Mouse (Mus musculus) embryonic facial prominence, embryonic 15.5 days (tissue): ENCODE results near the gene Cep170. TPM values are rescaled to one million over a fixed set of nuclear protein-coding genes. Genes with fewer than 3 reads are reported as not detected.
A peak's percentile ranks its signal among the peaks of the same experiment; 100 is the strongest.

Source experiments
- ATAC-seq: fragments of 200-750 bp; cut with Nextera tagmentation; 2 replicates; pipeline ENCODE4 v1.8.0; 2017; ENCODE audit warnings: low read depth, moderate TSS enrichment; ENCODE audit not compliant: insufficient number of reproducible peaks, low FRiP score, low TSS enrichment
- H3K27ac ChIP-seq: fragments of 300-500 bp; sonication (generic); replicated peaks from 2 replicates; pipeline ENCODE4 v1.5.1; 2015; ENCODE audit warnings: mild to moderate bottlenecking, inconsistent platforms
- H3K27me3 ChIP-seq: fragments of 300-500 bp; sonication (generic); 2 replicates; pipeline ENCODE4 v1.6.1; 2015; ENCODE audit warnings: inconsistent platforms
- H3K36me3 ChIP-seq: fragments of 300-500 bp; sonication (generic); 2 replicates; pipeline ENCODE4 v1.6.1; 2015; ENCODE audit warnings: mild to moderate bottlenecking, inconsistent platforms
- H3K4me1 ChIP-seq: fragments of 300-500 bp; sonication (generic); 2 replicates; pipeline ENCODE4 v1.6.1; 2015; ENCODE audit warnings: inconsistent platforms
- H3K4me2 ChIP-seq: fragments of 300-500 bp; sonication (generic); replicated peaks from 2 replicates; pipeline ENCODE4 v1.6.1; 2015; ENCODE audit warnings: mild to moderate bottlenecking, inconsistent platforms
- H3K4me3 ChIP-seq: fragments of 300-500 bp; sonication (generic); replicated peaks from 2 replicates; pipeline ENCODE4 v1.5.1; 2015; ENCODE audit warnings: mild to moderate bottlenecking, inconsistent platforms
- H3K9ac ChIP-seq: fragments of 300-500 bp; sonication (generic); 2 replicates; pipeline ENCODE4 v1.6.1; 2015; ENCODE audit warnings: inconsistent platforms
- H3K9me3 ChIP-seq: fragments of 300-500 bp; sonication (generic); replicated peaks from 2 replicates; pipeline ENCODE4 v1.6.1; 2016; ENCODE audit warnings: inconsistent platforms
- WGBS: fragments of 180-500 bp; shearing (Covaris S2); methylation state at CpG from one replicate; pipeline ENCODE4 v1.1.7; 2015; 5-methylcytosine and 5-hydroxymethylcytosine counted together
- polyA plus RNA-seq: library from polyadenylated mRNA; unstranded; fragments of >200 nt; fragmentation: Nextera tagmentation; extraction: Ambion mirVana; gene quantifications from 2 replicates; pipeline ENCODE4 v1.2.1, GENCODE M21; 2015

Gene Cep170
- polyA plus RNA-seq, 1 experiment from 2014 or later = 28.9 TPM

GRCm38 (mm10) chr1:176811892-176812291 is 2.0 kb downstream of the Cep170 start:
- 72% methylated on average over 3 of the region's 3 CpGs for WGBS
- Histone ChIP-seq H3K4me2 (peak overlapping the region; percentile 54), H3K27me3 (no peaks in the 10 kb centered on the region), H3K9me3 (no peaks in the 10 kb centered on the region), H3K4me3 (peak overlapping the region; percentile 90), H3K27ac (no peak overlapping the region), H3K9ac (no peak overlapping the region), H3K4me1 (peaks cover 16% of the 10 kb centered on the region), H3K36me3 (no peaks in the 10 kb centered on the region)
- ATAC-seq = no peak

GRCm38 (mm10) chr1:176810161-176810560 is 3.7 kb downstream of the Cep170 start:
- no peak overlapping the region for H3K9ac ChIP-seq
- ATAC-seq = no peak
- no peaks in the 10 kb centered on the region for H3K9me3 ChIP-seq
- no peak overlapping the region for H3K4me3 ChIP-seq
- no peak overlapping the region for H3K27ac ChIP-seq
- H3K4me1 ChIP-seq = peaks cover 17% of the 10 kb centered on the region
- H3K4me2 ChIP-seq = no peak overlapping the region
- no peaks in the 10 kb centered on the region for H3K36me3 ChIP-seq
- H3K27me3 ChIP-seq = no peaks in the 10 kb centered on the region

- 0 out of 2 replicates have a peak, but pooled peaks cover 3% of the 10 kb centered on the region for H3K4me1 ChIP-seq
- H3K9ac ChIP-seq = no peak overlapping the region
- peak; percentile 70 for ATAC-seq
- 3% methylated on average over 2 of the region's 2 CpGs for WGBS
- H3K27me3 ChIP-seq = no peaks in the 10 kb centered on the region
- no peaks in the 10 kb centered on the region for H3K36me3 ChIP-seq
- no peak overlapping the region for H3K4me3 ChIP-seq
- no peak overlapping the region for H3K4me2 ChIP-seq
- H3K27ac ChIP-seq = 0 out of 2 replicates have a peak overlapping the region, but pooled peaks have one; percentile 39
- no peaks in the 10 kb centered on the region for H3K9me3 ChIP-seq
These were observed 13.0 kb downstream of the Cep170 start for GRCm38 (mm10) chr1:176800728-176801365.

- Histone ChIP-seq H3K4me1 (0 out of 2 replicates have a peak, but pooled peaks cover 6% of the 10 kb centered on the region), H3K9me3 (no peaks in the 10 kb centered on the region), H3K36me3 (no peaks in the 10 kb centered on the region), H3K4me3 (no peak overlapping the region), H3K27ac (no peak overlapping the region), H3K9ac (no peak overlapping the region), H3K27me3 (no peaks in the 10 kb centered on the region), H3K4me2 (no peak overlapping the region)
- ATAC-seq = no peak
These were observed 15.2 kb downstream of the Cep170 start for GRCm38 (mm10) chr1:176798673-176799072.

- H3K4me1 ChIP-seq = 0 out of 2 replicates have a peak, but pooled peaks cover 3% of the 10 kb centered on the region
- H3K27ac ChIP-seq = no peak overlapping the region
- H3K9me3 ChIP-seq = no peaks in the 10 kb centered on the region
- H3K36me3 ChIP-seq = 0 out of 2 replicates have a peak, but pooled peaks cover 8% of the 10 kb centered on the region
- no peaks in the 10 kb centered on the region for H3K27me3 ChIP-seq
- H3K9ac ChIP-seq = no peak overlapping the region
- H3K4me2 ChIP-seq = no peak overlapping the region
- H3K4me3 ChIP-seq = no peak overlapping the region
- WGBS = 92% methylated on average over 1 of the region's 1 CpGs
- ATAC-seq = no peak
These were observed 21.7 kb downstream of the Cep170 start for GRCm38 (mm10) chr1:176792175-176792574.

- Histone ChIP-seq H3K4me3 (no peak overlapping the region), H3K36me3 (0 out of 2 replicates have a peak, but pooled peaks cover 12% of the 10 kb centered on the region), H3K27me3 (no peaks in the 10 kb centered on the region), H3K9ac (no peak overlapping the region), H3K4me2 (no peak overlapping the region), H3K9me3 (no peaks in the 10 kb centered on the region), H3K4me1 (no peaks in the 10 kb centered on the region), H3K27ac (no peak overlapping the region)
- no peak for ATAC-seq
- WGBS = 90% methylated on average over 7 of the region's 7 CpGs
These were observed 24.5 kb downstream of the Cep170 start for GRCm38 (mm10) chr1:176789326-176789725.

GRCm38 (mm10) chr1:176774533-176774932 is 39.3 kb downstream of the Cep170 start:
- Histone ChIP-seq H3K36me3 (peaks cover 31% of the 10 kb centered on the region), H3K27ac (no peak overlapping the region), H3K4me3 (no peak overlapping the region), H3K4me1 (no peaks in the 10 kb centered on the region), H3K27me3 (no peaks in the 10 kb centered on the region), H3K9ac (no peak overlapping the region), H3K9me3 (no peaks in the 10 kb centered on the region), H3K4me2 (no peak overlapping the region)
- 84% methylated on average over 4 of the region's 4 CpGs for WGBS
- no peak for ATAC-seq

GRCm38 (mm10) chr1:176762295-176762694 is 51.6 kb downstream of the Cep170 start:
- no peak for ATAC-seq
- Histone ChIP-seq H3K36me3 (peaks cover 10% of the 10 kb centered on the region; the same call in 1 of the 2 replicates), H3K27me3 (no peaks in the 10 kb centered on the region), H3K4me1 (no peaks in the 10 kb centered on the region), H3K9me3 (no peaks in the 10 kb centered on the region), H3K27ac (no peak overlapping the region), H3K4me3 (no peak overlapping the region), H3K4me2 (no peak overlapping the region), H3K9ac (no peak overlapping the region)
- 79% methylated on average over 2 of the region's 2 CpGs for WGBS

- no peaks in the 10 kb centered on the region for H3K9me3 ChIP-seq
- 82% methylated on average over 1 of the region's 1 CpGs for WGBS
- no peak overlapping the region for H3K4me2 ChIP-seq
- H3K9ac ChIP-seq = no peak overlapping the region
- no peak overlapping the region for H3K4me3 ChIP-seq
- no peaks in the 10 kb centered on the region for H3K27me3 ChIP-seq
- no peak overlapping the region for H3K27ac ChIP-seq
- H3K4me1 ChIP-seq = no peaks in the 10 kb centered on the region
- no peak for ATAC-seq
- peaks cover 21% of the 10 kb centered on the region for H3K36me3 ChIP-seq
These were observed 53.2 kb downstream of the Cep170 start for GRCm38 (mm10) chr1:176760673-176761072.

- Histone ChIP-seq H3K9me3 (no peaks in the 10 kb centered on the region), H3K4me2 (no peak overlapping the region), H3K9ac (no peak overlapping the region), H3K27me3 (no peaks in the 10 kb centered on the region), H3K36me3 (peaks cover 25% of the 10 kb centered on the region), H3K4me1 (no peaks in the 10 kb centered on the region), H3K27ac (no peak overlapping the region), H3K4me3 (no peak overlapping the region)
- ATAC-seq = no peak
- 93% methylated on average over 9 of the region's 9 CpGs for WGBS
These were observed 58.3 kb downstream of the Cep170 start for GRCm38 (mm10) chr1:176755586-176755985.

- no peak overlapping the region for H3K4me2 ChIP-seq
- no peaks in the 10 kb centered on the region for H3K27me3 ChIP-seq
- peaks cover 19% of the 10 kb centered on the region for H3K36me3 ChIP-seq
- WGBS = 71% methylated on average over 14 of the region's 14 CpGs
- no peak overlapping the region for H3K4me3 ChIP-seq
- no peak overlapping the region for H3K9ac ChIP-seq
- H3K27ac ChIP-seq = no peak overlapping the region
- no peaks in the 10 kb centered on the region for H3K9me3 ChIP-seq
- no peaks in the 10 kb centered on the region for H3K4me1 ChIP-seq
- ATAC-seq = no peak
These were observed 59.8 kb downstream of the Cep170 start for GRCm38 (mm10) chr1:176753861-176754718.
